Mouse (Mus musculus) liver, embryonic 16.5 days (tissue): ENCODE measurements around the gene 1700067K01Rik. TPM values are rescaled to one million over a fixed set of nuclear protein-coding genes. Genes with fewer than 3 reads are reported as not detected.

Experiments used
- ATAC-seq: fragments of 200-750 bp; cut with Nextera tagmentation; 2 replicates; pipeline ENCODE4 v1.8.0; 2017; ENCODE audit warnings: low read depth, mild to moderate bottlenecking, moderate number of reproducible peaks, moderate library complexity
- H3K27ac ChIP-seq: fragments of 300-500 bp; sonication (generic); 2 replicates; pipeline ENCODE4 v1.5.1; 2014; ENCODE audit warnings: mild to moderate bottlenecking, low read length
- H3K27me3 ChIP-seq: fragments of 300-500 bp; sonication (generic); 2 replicates; pipeline ENCODE4 v1.6.1; 2014; ENCODE audit warnings: low read depth, low read length, mixed read lengths; ENCODE audit not compliant: control insufficient read depth, insufficient read depth
- H3K36me3 ChIP-seq: fragments of 300-500 bp; sonication (generic); 2 replicates; pipeline ENCODE4 v1.6.1; 2014; ENCODE audit warnings: mild to moderate bottlenecking; ENCODE audit not compliant: control insufficient read depth, insufficient read depth
- H3K4me1 ChIP-seq: fragments of 300-500 bp; sonication (generic); 2 replicates; pipeline ENCODE4 v1.6.1; 2014; ENCODE audit warnings: low read depth, low read length, mixed read lengths; ENCODE audit not compliant: control insufficient read depth
- H3K4me2 ChIP-seq: fragments of 300-500 bp; sonication (generic); 2 replicates; pipeline ENCODE4 v1.6.1; 2014; ENCODE audit warnings: low read depth, low read length, mixed read lengths
- H3K4me3 ChIP-seq: fragments of 300-500 bp; sonication (generic); 2 replicates; pipeline ENCODE4 v1.5.1; 2014; ENCODE audit warnings: low read depth, mild to moderate bottlenecking, low read length
- H3K9ac ChIP-seq: fragments of 300-500 bp; sonication (generic); 2 replicates; pipeline ENCODE4 v1.6.1; 2014; ENCODE audit warnings: low read depth, low read length
- H3K9me3 ChIP-seq: fragments of 300-500 bp; sonication (generic); replicated peaks from 2 replicates; pipeline ENCODE4 v1.6.1; 2016; ENCODE audit warnings: low read length; ENCODE audit not compliant: control insufficient read depth
- WGBS: fragments of 180-500 bp; shearing (Covaris S2); extraction: QIAGEN DNeasy Blood & Tissue Kit; methylation state at CpG from one replicate; pipeline ENCODE4 v1.1.7; 2014; ENCODE audit not compliant: insufficient replicate concordance; 5-methylcytosine and 5-hydroxymethylcytosine counted together
- polyA plus RNA-seq: library from polyadenylated mRNA; unstranded; fragments of >200 nt; fragmentation: Nextera tagmentation; extraction: Ambion mirVana; gene quantifications from 2 replicates; pipeline ENCODE4 v1.2.1, GENCODE M21; 2015

Gene 1700067K01Rik
- polyA plus RNA-seq, 1 experiment from 2014 or later, result 0.58 TPM

- peak overlapping the region; percentile 93 for H3K4me2 ChIP-seq
- WGBS, result 31% methylated on average over 12 of the region's 12 CpGs
Observed at GRCm38 (mm10) chr8:83995973-83996372, 5.3 kb upstream of the 1700067K01Rik start.

GRCm38 (mm10) chr8:83996567-83997505 is 4.5 kb upstream of the 1700067K01Rik start:
- H3K4me3 ChIP-seq, result peak overlapping the region; percentile 88
- WGBS, result under 1% methylated on average over 55 of the region's 103 CpGs
- ATAC-seq, result peak; percentile 86
- H3K9me3 ChIP-seq, result no peaks in the 10 kb centered on the region
- peak overlapping the region; percentile 93 for H3K4me2 ChIP-seq
- H3K9ac ChIP-seq, result peak overlapping the region; percentile 90
- peak overlapping the region; percentile 86 for H3K27ac ChIP-seq
- H3K36me3 ChIP-seq, result peaks cover 27% of the 10 kb centered on the region
- H3K27me3 ChIP-seq, result no peaks in the 10 kb centered on the region
- peaks cover 50% of the 10 kb centered on the region for H3K4me1 ChIP-seq

More at GRCm38 (mm10) chr8:83995973-83996372, 5.3 kb upstream of the 1700067K01Rik start:
- Histone ChIP-seq H3K27me3 (no peaks in the 10 kb centered on the region), H3K4me3 (peak overlapping the region; percentile 88), H3K4me1 (peaks cover 53% of the 10 kb centered on the region), H3K27ac (peak overlapping the region; percentile 86), H3K9me3 (no peaks in the 10 kb centered on the region), H3K36me3 (peaks cover 21% of the 10 kb centered on the region), H3K9ac (peak overlapping the region; percentile 87)
- no peak for ATAC-seq

- H3K4me3 ChIP-seq, result peak within 1 kb of the TSS; percentile 88
- no peaks in the 10 kb centered on the region for H3K27me3 ChIP-seq
- H3K9me3 ChIP-seq, result no peaks in the 10 kb centered on the region
- H3K9ac ChIP-seq, result peak within 1 kb of the TSS; percentile 90
- WGBS, result 0% methylated on average over 73 of the region's 112 CpGs
- H3K27ac ChIP-seq, result peak within 1 kb of the TSS; percentile 86
- H3K36me3 ChIP-seq, result peaks cover 28% of the 10 kb centered on the region
- ATAC-seq, result peak; percentile 5
- peak within 1 kb of the TSS; percentile 93 for H3K4me2 ChIP-seq
- H3K4me1 ChIP-seq, result peaks cover 42% of the 10 kb centered on the region
Observed at GRCm38 (mm10) chr8:83997511-83998141, 3.7 kb upstream of the 1700067K01Rik start, which contains the start of gene Samd1. Gene Samd1, plus strand, starts transcription at chr8:83997672.

- Histone ChIP-seq H3K9ac (peak overlapping the region; percentile 90), H3K27ac (peak overlapping the region; percentile 81), H3K4me2 (peak overlapping the region; percentile 92), H3K4me1 (peaks cover 41% of the 10 kb centered on the region), H3K9me3 (no peaks in the 10 kb centered on the region), H3K36me3 (peaks cover 28% of the 10 kb centered on the region), H3K27me3 (no peaks in the 10 kb centered on the region), H3K4me3 (peak overlapping the region; percentile 88)
- ATAC-seq, result peak; percentile 5
- 1% methylated on average over 79 of the region's 92 CpGs for WGBS
Observed at GRCm38 (mm10) chr8:83998231-83999056, 2.9 kb upstream of the 1700067K01Rik start.

GRCm38 (mm10) chr8:83999057-83999705 is 2.1 kb upstream of the 1700067K01Rik start:
- H3K4me1 ChIP-seq, result peaks cover 40% of the 10 kb centered on the region
- peaks cover 28% of the 10 kb centered on the region for H3K36me3 ChIP-seq
- WGBS, result 69% methylated on average over 16 of the region's 16 CpGs
- no peak overlapping the region for H3K27ac ChIP-seq
- H3K4me2 ChIP-seq, result peak overlapping the region; percentile 92
- H3K9ac ChIP-seq, result peak overlapping the region; percentile 90
- ATAC-seq, result no peak
- H3K27me3 ChIP-seq, result no peaks in the 10 kb centered on the region
- H3K9me3 ChIP-seq, result no peaks in the 10 kb centered on the region
- peak overlapping the region; percentile 88 for H3K4me3 ChIP-seq

GRCm38 (mm10) chr8:83999825-84000224 is 1.5 kb upstream of the 1700067K01Rik start:
- Histone ChIP-seq H3K36me3 (peaks cover 28% of the 10 kb centered on the region), H3K4me3 (no peak overlapping the region), H3K27me3 (no peaks in the 10 kb centered on the region), H3K4me1 (peaks cover 41% of the 10 kb centered on the region), H3K4me2 (no peak overlapping the region), H3K9me3 (no peaks in the 10 kb centered on the region), H3K9ac (no peak overlapping the region), H3K27ac (no peak overlapping the region)
- ATAC-seq, result no peak
- 86% methylated on average over 2 of the region's 2 CpGs for WGBS

- Histone ChIP-seq H3K9ac (no peak overlapping the region), H3K4me1 (peaks cover 36% of the 10 kb centered on the region), H3K27ac (0 out of 2 replicates have a peak overlapping the region, but pooled peaks have one; percentile 2), H3K4me2 (no peak overlapping the region), H3K4me3 (no peak overlapping the region), H3K27me3 (no peaks in the 10 kb centered on the region), H3K36me3 (peaks cover 28% of the 10 kb centered on the region), H3K9me3 (no peaks in the 10 kb centered on the region)
- no peak for ATAC-seq
- 61% methylated on average over 12 of the region's 12 CpGs for WGBS
Observed at GRCm38 (mm10) chr8:84002957-84003611, 1.8 kb downstream of the 1700067K01Rik start.
